Mouse (Mus musculus) forebrain, postnatal 0 days (tissue): ENCODE measurements at regions not wholly inside any gene's neighbourhood (a gene's known extent, or its start where the extent isn't known, plus 50 kb on each side); places are given as distances from the start of the nearest gene placed in this dataset.

ENCODE experiments used
- ATAC-seq: fragments of 200-750 bp; cut with Nextera tagmentation; 2 replicates; pipeline ENCODE4 v1.8.0; 2017; ENCODE audit warnings: mild to moderate bottlenecking, moderate library complexity
- DNase-seq: peaks from one replicate; pipeline ENCODE4 v3.0.0-alpha.2; 2015
- H3K27ac ChIP-seq: fragments of 300-500 bp; sonication (generic); 2 replicates; pipeline ENCODE4 v1.5.1; 2014; ENCODE audit warnings: low read depth, mild to moderate bottlenecking, antibody characterized with exemption, low read length, moderate library complexity, mixed read lengths
- H3K27me3 ChIP-seq: fragments of 300-500 bp; sonication (generic); 2 replicates; pipeline ENCODE4 v1.6.1; 2014; ENCODE audit warnings: mild to moderate bottlenecking, low read length, mixed read lengths; ENCODE audit not compliant: insufficient read depth
- H3K36me3 ChIP-seq: fragments of 300-500 bp; sonication (generic); 2 replicates; pipeline ENCODE4 v1.6.1; 2014; ENCODE audit warnings: mild to moderate bottlenecking, moderate library complexity; ENCODE audit not compliant: insufficient read depth
- H3K4me1 ChIP-seq: fragments of 300-500 bp; sonication (generic); 2 replicates; pipeline ENCODE4 v1.6.1; 2014; ENCODE audit warnings: antibody characterized with exemption; ENCODE audit not compliant: insufficient read depth
- H3K4me2 ChIP-seq: fragments of 300-500 bp; sonication (generic); 2 replicates; pipeline ENCODE4 v1.6.1; 2014; ENCODE audit warnings: low read depth, mild to moderate bottlenecking, moderate library complexity
- H3K4me3 ChIP-seq: fragments of 300-500 bp; sonication (generic); 2 replicates; pipeline ENCODE4 v1.5.1; 2014; ENCODE audit warnings: low read depth, low read length, mixed read lengths
- H3K9ac ChIP-seq: fragments of 300-500 bp; sonication (generic); 2 replicates; pipeline ENCODE4 v1.6.1; 2014; ENCODE audit warnings: mild to moderate bottlenecking
- H3K9me3 ChIP-seq: fragments of 300-500 bp; sonication (generic); 2 replicates; pipeline ENCODE4 v1.6.1; 2016; ENCODE audit warnings: low read length
- CTCF ChIP-seq: sonication (generic); IDR thresholded peaks from 2 replicates; pipeline ENCODE4 v1.5.1; 2016; ENCODE audit warnings: antibody characterized with exemption, control low read depth, low read depth
- WGBS: fragments of 180-500 bp; shearing (Covaris S2); extraction: QIAGEN DNeasy Blood & Tissue Kit; methylation state at CpG from one replicate; pipeline ENCODE4 v1.1.7; 2014; 5-methylcytosine and 5-hydroxymethylcytosine counted together

GRCm38 (mm10) chr2:117023436-117023835, 97.7 kb upstream of the Spred1 start:
- whole genome bisulfite sequencing, result 92% methylated on average over 1 of the region's 1 CpGs
- H3K27me3 ChIP-seq, result no peaks in the 10 kb centered on the region
- ATAC-seq, result no peak

DNA sequence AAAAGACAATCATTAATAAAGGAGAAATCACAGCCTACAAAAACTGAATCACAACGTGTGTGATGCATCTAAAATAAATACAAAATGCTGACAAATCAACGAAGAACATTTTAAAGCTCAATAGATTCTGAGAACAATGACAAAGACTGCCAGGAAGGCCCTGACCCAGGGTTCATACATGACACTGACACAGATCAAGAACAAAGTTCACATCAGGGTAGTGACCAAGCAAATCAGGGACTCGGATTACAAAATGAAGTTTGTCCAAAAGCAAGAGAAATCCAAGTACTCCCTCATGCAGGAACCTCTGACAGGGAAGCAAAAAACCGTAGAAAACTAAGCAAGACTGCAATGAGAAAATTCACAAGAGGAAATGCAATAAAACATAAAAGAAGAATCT, 94.1 kb upstream of the Spred1 start:
- no peaks in the 10 kb centered on the region for H3K9me3 ChIP-seq
- H3K27me3 ChIP-seq, result no peaks in the 10 kb centered on the region
- ATAC-seq (no peak), DNase-seq (no peak)
- no peak overlapping the region for H3K27ac ChIP-seq
- H3K9ac ChIP-seq, result no peak overlapping the region
- H3K36me3 ChIP-seq, result no peaks in the 10 kb centered on the region
- TF ChIP-seq CTCF, result no peak
- no peak overlapping the region for H3K4me2 ChIP-seq
- H3K4me3 ChIP-seq, result no peak overlapping the region
- H3K4me1 ChIP-seq, result no peaks in the 10 kb centered on the region
- 62% methylated on average over 4 of the region's 4 CpGs for WGBS

More at GRCm38 (mm10) chr2:117023436-117023835, 97.7 kb upstream of the Spred1 start:
- Histone ChIP-seq H3K9me3 (no peaks in the 10 kb centered on the region), H3K4me2 (no peak overlapping the region), H3K9ac (no peak overlapping the region), H3K4me1 (no peaks in the 10 kb centered on the region), H3K4me3 (no peak overlapping the region), H3K27ac (no peak overlapping the region), H3K36me3 (no peaks in the 10 kb centered on the region)
- DNase-seq, result no peak
- TF ChIP-seq CTCF, result no peak

- no peaks in the 10 kb centered on the region for H3K27me3 ChIP-seq
- DNase-seq (no peak), ATAC-seq (no peak)
- TF ChIP-seq CTCF, result no peak
- no peak overlapping the region for H3K4me3 ChIP-seq
- H3K27ac ChIP-seq, result no peak overlapping the region
- H3K4me2 ChIP-seq, result no peak overlapping the region
- WGBS, result 56% methylated on average over 6 of the region's 6 CpGs
- no peaks in the 10 kb centered on the region for H3K36me3 ChIP-seq
- no peaks in the 10 kb centered on the region for H3K4me1 ChIP-seq
- no peaks in the 10 kb centered on the region for H3K9me3 ChIP-seq
- no peak overlapping the region for H3K9ac ChIP-seq
Observed at GRCm38 (mm10) chr2:117028771-117029170, 92.4 kb upstream of the Spred1 start.

- WGBS, result 83% methylated on average over 8 of the region's 8 CpGs
Observed at GRCm38 (mm10) chr2:117036197-117036872, 84.8 kb upstream of the Spred1 start.

DNA sequence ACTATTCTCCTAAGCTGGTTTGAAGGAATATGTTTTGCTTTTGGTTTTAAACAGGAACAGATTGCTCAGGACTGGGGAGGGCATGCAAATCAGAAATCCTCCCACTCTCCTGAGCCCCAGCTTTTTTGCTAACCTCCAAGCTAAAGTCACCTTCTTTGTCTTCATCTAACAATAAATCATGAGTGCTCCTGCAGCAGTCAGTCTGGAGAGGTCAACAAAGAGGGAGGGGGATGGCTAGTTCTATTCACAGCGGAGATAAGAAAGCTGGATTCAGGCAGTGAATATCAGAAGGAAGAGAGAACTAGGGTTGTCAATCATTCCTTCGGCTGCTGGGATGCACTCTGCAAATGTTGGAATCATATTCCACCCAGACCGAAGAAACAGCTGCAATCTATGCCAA, 81.0 kb upstream of the Spred1 start:
- no peaks in the 10 kb centered on the region for H3K27me3 ChIP-seq
- DNase-seq (no peak), ATAC-seq (no peak)
- H3K4me1 ChIP-seq, result no peaks in the 10 kb centered on the region
- H3K4me3 ChIP-seq, result no peak overlapping the region
- no peak overlapping the region for H3K4me2 ChIP-seq
- TF ChIP-seq CTCF, result no peak
- no peaks in the 10 kb centered on the region for H3K9me3 ChIP-seq
- H3K36me3 ChIP-seq, result no peaks in the 10 kb centered on the region
- WGBS, result 54% methylated on average over 3 of the region's 3 CpGs
- no peak overlapping the region for H3K27ac ChIP-seq
- H3K9ac ChIP-seq, result no peak overlapping the region

More at GRCm38 (mm10) chr2:117036197-117036872, 84.8 kb upstream of the Spred1 start:
- no peaks in the 10 kb centered on the region for H3K27me3 ChIP-seq
- H3K4me1 ChIP-seq, result no peaks in the 10 kb centered on the region
- H3K36me3 ChIP-seq, result no peaks in the 10 kb centered on the region
- H3K9me3 ChIP-seq, result no peaks in the 10 kb centered on the region
- H3K9ac ChIP-seq, result no peak overlapping the region
- ATAC-seq (no peak), DNase-seq (no peak)
- TF ChIP-seq CTCF, result no peak
- H3K4me2 ChIP-seq, result no peak overlapping the region
- no peak overlapping the region for H3K27ac ChIP-seq
- no peak overlapping the region for H3K4me3 ChIP-seq

GRCm38 (mm10) chr2:117043831-117044230, 77.3 kb upstream of the Spred1 start:
- Histone ChIP-seq H3K36me3 (no peaks in the 10 kb centered on the region), H3K27ac (no peak overlapping the region), H3K4me3 (no peak overlapping the region), H3K9ac (no peak overlapping the region), H3K4me1 (no peaks in the 10 kb centered on the region), H3K9me3 (no peaks in the 10 kb centered on the region), H3K27me3 (no peaks in the 10 kb centered on the region), H3K4me2 (no peak overlapping the region)
- no peak for TF ChIP-seq CTCF
- WGBS, result 83% methylated on average over 7 of the region's 7 CpGs
- DNase-seq (no peak), ATAC-seq (no peak)

DNA sequence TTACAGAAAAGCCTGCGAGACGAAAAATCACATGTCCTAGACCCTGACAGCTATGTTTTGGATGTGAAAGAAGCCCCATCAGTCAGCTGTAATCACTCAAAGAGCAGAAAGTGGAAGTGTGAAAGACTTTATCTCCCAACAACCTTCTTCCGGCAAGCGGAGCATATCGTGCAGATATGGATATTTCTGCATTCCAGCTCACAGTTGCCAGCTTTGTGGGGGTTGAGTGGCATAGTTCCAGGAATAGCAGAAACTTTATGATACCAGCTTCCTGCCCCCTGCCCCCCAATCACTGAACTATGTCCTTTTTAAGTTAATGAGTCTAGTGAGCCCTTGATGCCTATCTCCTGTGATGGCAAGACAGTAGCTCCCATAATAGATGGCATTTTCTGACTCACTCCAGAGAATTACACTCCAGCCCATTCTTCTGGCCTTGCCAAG, 72.9 kb upstream of the Spred1 start:
- DNase-seq, result no peak
- TF ChIP-seq CTCF, result no peak

More for the DNA sequence above, 72.9 kb upstream of the Spred1 start:
- no peak for ATAC-seq
- no peak overlapping the region for H3K4me3 ChIP-seq
- 79% methylated on average over 5 of the region's 5 CpGs for WGBS
- H3K9me3 ChIP-seq, result no peaks in the 10 kb centered on the region
- H3K36me3 ChIP-seq, result no peaks in the 10 kb centered on the region
- no peak overlapping the region for H3K27ac ChIP-seq
- H3K27me3 ChIP-seq, result no peaks in the 10 kb centered on the region
- no peaks in the 10 kb centered on the region for H3K4me1 ChIP-seq
- H3K4me2 ChIP-seq, result no peak overlapping the region
- no peak overlapping the region for H3K9ac ChIP-seq
